Mouse (Mus musculus): ENCODE results near the gene Arf1. TPM values are rescaled to one million over a fixed set of nuclear protein-coding genes. Genes with fewer than 3 reads are reported as not detected.

The Arf1 gene
- polyA plus RNA-seq (2015; fragmentation: Nextera tagmentation; extraction: Ambion mirVana), result 760 and 797 TPM in 2 replicates

GRCm38 (mm10) chr11:59228122-59228953 lies at the start of gene Arf1:
TSS of gene Arf1 (minus strand) at chr11:59228270.
- Histone ChIP-seq H3K9ac (replicated peaks; ENCODE audit: low read length) (peak within 1 kb of the TSS; percentile 98), H3K4me2 (replicated peaks; ENCODE audit: low read depth, low read length) (peak within 1 kb of the TSS; percentile 86), H3K4me1 (ENCODE audit: insufficient read depth, low read length) (peaks cover 39% of the 10 kb centered on the region), H3K27me3 (ENCODE audit: insufficient read depth, low read length) (no peaks in the 10 kb centered on the region), H3K27ac (ENCODE audit: low read length) (peak within 1 kb of the TSS; percentile 99), H3K4me3 (ENCODE audit: low read length) (peak within 1 kb of the TSS; percentile 85), H3K9me3 (ENCODE audit: low read length) (no peaks in the 10 kb centered on the region), H3K36me3 (ENCODE audit: insufficient read depth, low read length) (peaks cover under 1% of the 10 kb centered on the region; the same call in 1 of the 2 replicates)
- WGBS, result 4% methylated on average over 58 of the region's 59 CpGs
- ATAC-seq (ENCODE audit: low FRiP score, low TSS enrichment), result peak; percentile 97

- H3K27me3 ChIP-seq (ENCODE audit: insufficient read depth, low read length), result no peaks in the 10 kb centered on the region; the same call in 1 of the 2 replicates
These were observed 48.8 kb upstream of the Arf1 start for GRCm38 (mm10) chr11:59276877-59277276.

GRCm38 (mm10) chr11:59274184-59274583 lies 46.1 kb upstream of the Arf1 start:
- H3K36me3 ChIP-seq (ENCODE audit: insufficient read depth, low read length), result no peaks in the 10 kb centered on the region
- no peaks in the 10 kb centered on the region for H3K4me1 ChIP-seq (ENCODE audit: insufficient read depth, low read length)
- H3K27ac ChIP-seq (ENCODE audit: low read length), result no peak overlapping the region
- no peaks in the 10 kb centered on the region; the same call in 1 of the 2 replicates for H3K27me3 ChIP-seq (ENCODE audit: insufficient read depth, low read length)
- ATAC-seq (ENCODE audit: low FRiP score, low TSS enrichment), result no peak
- no peak overlapping the region for H3K9ac ChIP-seq (replicated peaks; ENCODE audit: low read length)
- no peak overlapping the region for H3K4me2 ChIP-seq (replicated peaks; ENCODE audit: low read depth, low read length)
- WGBS, result 84% methylated on average over 3 of the region's 3 CpGs
- H3K9me3 ChIP-seq (ENCODE audit: low read length), result no peaks in the 10 kb centered on the region
- H3K4me3 ChIP-seq (ENCODE audit: low read length), result no peak overlapping the region

More at GRCm38 (mm10) chr11:59276877-59277276, 48.8 kb upstream of the Arf1 start:
- no peaks in the 10 kb centered on the region for H3K4me1 ChIP-seq (ENCODE audit: insufficient read depth, low read length)
- no peaks in the 10 kb centered on the region for H3K36me3 ChIP-seq (ENCODE audit: insufficient read depth, low read length)
- H3K4me3 ChIP-seq (ENCODE audit: low read length), result no peak overlapping the region
- no peak overlapping the region for H3K4me2 ChIP-seq (replicated peaks; ENCODE audit: low read depth, low read length)
- no peaks in the 10 kb centered on the region for H3K9me3 ChIP-seq (ENCODE audit: low read length)
- no peak for ATAC-seq (ENCODE audit: low FRiP score, low TSS enrichment)
- H3K27ac ChIP-seq (ENCODE audit: low read length), result no peak overlapping the region
- H3K9ac ChIP-seq (replicated peaks; ENCODE audit: low read length), result no peak overlapping the region
- 30% methylated on average over 2 of the region's 2 CpGs for WGBS

- Histone ChIP-seq H3K27ac (ENCODE audit: low read length) (no peak overlapping the region), H3K36me3 (ENCODE audit: insufficient read depth, low read length) (no peaks in the 10 kb centered on the region), H3K9ac (replicated peaks; ENCODE audit: low read length) (no peak overlapping the region), H3K9me3 (ENCODE audit: low read length) (no peaks in the 10 kb centered on the region; the same call in 1 of the 2 replicates), H3K27me3 (ENCODE audit: insufficient read depth, low read length) (peaks cover 41% of the 10 kb centered on the region), H3K4me1 (ENCODE audit: insufficient read depth, low read length) (peaks cover 4% of the 10 kb centered on the region; the same call in 1 of the 2 replicates), H3K4me3 (ENCODE audit: low read length) (no peak overlapping the region), H3K4me2 (replicated peaks; ENCODE audit: low read depth, low read length) (no peak overlapping the region)
- ATAC-seq (ENCODE audit: low FRiP score, low TSS enrichment), result no peak
- 38% methylated on average over 6 of the region's 6 CpGs for WGBS
These were observed 38.7 kb upstream of the Arf1 start for GRCm38 (mm10) chr11:59266727-59267126.

GRCm38 (mm10) chr11:59265154-59265813 lies 37.2 kb upstream of the Arf1 start:
- Histone ChIP-seq H3K4me1 (ENCODE audit: insufficient read depth, low read length) (peaks cover 4% of the 10 kb centered on the region; the same call in 1 of the 2 replicates), H3K9ac (replicated peaks; ENCODE audit: low read length) (no peak overlapping the region), H3K9me3 (ENCODE audit: low read length) (no peaks in the 10 kb centered on the region; the same call in 1 of the 2 replicates), H3K27me3 (ENCODE audit: insufficient read depth, low read length) (peaks cover 41% of the 10 kb centered on the region), H3K4me2 (replicated peaks; ENCODE audit: low read depth, low read length) (no peak overlapping the region), H3K36me3 (ENCODE audit: insufficient read depth, low read length) (no peaks in the 10 kb centered on the region), H3K27ac (ENCODE audit: low read length) (no peak overlapping the region), H3K4me3 (ENCODE audit: low read length) (no peak overlapping the region)
- ATAC-seq (ENCODE audit: low FRiP score, low TSS enrichment), result no peak
- 63% methylated on average over 8 of the region's 8 CpGs for WGBS

GRCm38 (mm10) chr11:59264593-59264992 lies 36.5 kb upstream of the Arf1 start:
- WGBS, result 7% methylated on average over 8 of the region's 8 CpGs
- ATAC-seq (ENCODE audit: low FRiP score, low TSS enrichment), result no peak

GRCm38 (mm10) chr11:59263870-59264563 lies 35.9 kb upstream of the Arf1 start:
- Histone ChIP-seq H3K27me3 (ENCODE audit: insufficient read depth, low read length) (peaks cover 41% of the 10 kb centered on the region), H3K4me3 (ENCODE audit: low read length) (peak overlapping the region; percentile 54), H3K36me3 (ENCODE audit: insufficient read depth, low read length) (no peaks in the 10 kb centered on the region), H3K9ac (replicated peaks; ENCODE audit: low read length) (peak overlapping the region; percentile 65), H3K27ac (ENCODE audit: low read length) (no peak overlapping the region), H3K4me1 (ENCODE audit: insufficient read depth, low read length) (peaks cover 4% of the 10 kb centered on the region; the same call in 1 of the 2 replicates), H3K9me3 (ENCODE audit: low read length) (no peaks in the 10 kb centered on the region; the same call in 1 of the 2 replicates), H3K4me2 (replicated peaks; ENCODE audit: low read depth, low read length) (peak overlapping the region; percentile 76)
- ATAC-seq (ENCODE audit: low FRiP score, low TSS enrichment), result peak; percentile 90
- WGBS, result under 1% methylated on average over 56 of the region's 56 CpGs

More at GRCm38 (mm10) chr11:59264593-59264992, 36.5 kb upstream of the Arf1 start:
- Histone ChIP-seq H3K27ac (ENCODE audit: low read length) (no peak overlapping the region), H3K27me3 (ENCODE audit: insufficient read depth, low read length) (peaks cover 41% of the 10 kb centered on the region), H3K9me3 (ENCODE audit: low read length) (no peaks in the 10 kb centered on the region; the same call in 1 of the 2 replicates), H3K9ac (replicated peaks; ENCODE audit: low read length) (peak overlapping the region; percentile 65), H3K4me3 (ENCODE audit: low read length) (peak overlapping the region; percentile 54), H3K36me3 (ENCODE audit: insufficient read depth, low read length) (no peaks in the 10 kb centered on the region), H3K4me2 (replicated peaks; ENCODE audit: low read depth, low read length) (peak overlapping the region; percentile 76), H3K4me1 (ENCODE audit: insufficient read depth, low read length) (peaks cover 4% of the 10 kb centered on the region; the same call in 1 of the 2 replicates)

- Histone ChIP-seq H3K27ac (ENCODE audit: low read length) (no peak overlapping the region), H3K27me3 (ENCODE audit: insufficient read depth, low read length) (peaks cover 41% of the 10 kb centered on the region), H3K4me3 (ENCODE audit: low read length) (no peak overlapping the region), H3K9ac (replicated peaks; ENCODE audit: low read length) (no peak overlapping the region), H3K4me2 (replicated peaks; ENCODE audit: low read depth, low read length) (no peak overlapping the region), H3K36me3 (ENCODE audit: insufficient read depth, low read length) (no peaks in the 10 kb centered on the region), H3K4me1 (ENCODE audit: insufficient read depth, low read length) (peaks cover 4% of the 10 kb centered on the region; the same call in 1 of the 2 replicates), H3K9me3 (ENCODE audit: low read length) (no peaks in the 10 kb centered on the region)
- ATAC-seq (ENCODE audit: low FRiP score, low TSS enrichment), result no peak
These were observed 34.2 kb upstream of the Arf1 start for GRCm38 (mm10) chr11:59262308-59262707.

GRCm38 (mm10) chr11:59260706-59261493 lies 32.8 kb upstream of the Arf1 start:
- peaks cover 31% of the 10 kb centered on the region for H3K27me3 ChIP-seq (ENCODE audit: insufficient read depth, low read length)
- H3K9me3 ChIP-seq (ENCODE audit: low read length), result no peaks in the 10 kb centered on the region
- peaks cover 4% of the 10 kb centered on the region; the same call in 1 of the 2 replicates for H3K4me1 ChIP-seq (ENCODE audit: insufficient read depth, low read length)
- no peak overlapping the region for H3K27ac ChIP-seq (ENCODE audit: low read length)
- ATAC-seq (ENCODE audit: low FRiP score, low TSS enrichment), result no peak
- H3K4me2 ChIP-seq (replicated peaks; ENCODE audit: low read depth, low read length), result no peak overlapping the region
- H3K4me3 ChIP-seq (ENCODE audit: low read length), result no peak overlapping the region
- WGBS, result 73% methylated on average over 10 of the region's 10 CpGs
- no peaks in the 10 kb centered on the region for H3K36me3 ChIP-seq (ENCODE audit: insufficient read depth, low read length)
- no peak overlapping the region for H3K9ac ChIP-seq (replicated peaks; ENCODE audit: low read length)

All from kidney, embryonic 16.5 days (tissue).